Mouse (Mus musculus): ENCODE results near the gene Rras.

Gene Rras

GRCm38 (mm10) chr7:45017242-45018061, at the start of gene Rras:
TSS of gene Rras (plus strand) at chr7:45017961.
- DNase-seq (ENCODE audit: low spot score), result peak; percentile 85

GRCm38 (mm10) chr7:44970231-44970691, 47.5 kb upstream of the Rras start:
- peak; percentile 39 for DNase-seq (ENCODE audit: low spot score)

- DNase-seq (ENCODE audit: low spot score), result no peak
Observed at GRCm38 (mm10) chr7:44971142-44971541, 46.6 kb upstream of the Rras start.

GRCm38 (mm10) chr7:44973415-44974130, 44.2 kb upstream of the Rras start:
- DNase-seq (ENCODE audit: low spot score), result no peak

- DNase-seq (ENCODE audit: low spot score), result peak; percentile 45
Observed at GRCm38 (mm10) chr7:44974383-44975116, 43.2 kb upstream of the Rras start, which contains the start of gene Cpt1c. TSS of gene Cpt1c (minus strand) at chr7:44974851.

GRCm38 (mm10) chr7:44975117-44975419, 42.7 kb upstream of the Rras start:
- no peak for DNase-seq (ENCODE audit: low spot score)

GRCm38 (mm10) chr7:44978300-44978699, 39.5 kb upstream of the Rras start:
- no peak for DNase-seq (ENCODE audit: low spot score)

- DNase-seq (ENCODE audit: low spot score), result no peak
Observed at GRCm38 (mm10) chr7:44981539-44981938, 36.2 kb upstream of the Rras start.

GRCm38 (mm10) chr7:44983085-44983484, 34.7 kb upstream of the Rras start:
- DNase-seq (ENCODE audit: low spot score), result peak; percentile 80

GRCm38 (mm10) chr7:44983944-44984832, 33.6 kb upstream of the Rras start:
- no peak for DNase-seq (ENCODE audit: low spot score)

GRCm38 (mm10) chr7:44984833-44985164, 33.0 kb upstream of the Rras start:
- no peak for DNase-seq (ENCODE audit: low spot score)

GRCm38 (mm10) chr7:44985595-44986191, 32.1 kb upstream of the Rras start:
- DNase-seq (ENCODE audit: low spot score), result no peak

- DNase-seq (ENCODE audit: low spot score), result peak; percentile 95
Observed at GRCm38 (mm10) chr7:44986192-44986878, 31.4 kb upstream of the Rras start, which contains the start of gene Prmt1. TSS of gene Prmt1 (minus strand) at chr7:44986568.

GRCm38 (mm10) chr7:44986879-44987718, 30.7 kb upstream of the Rras start:
- no peak for DNase-seq (ENCODE audit: low spot score)

GRCm38 (mm10) chr7:44996672-44997071, 21.1 kb upstream of the Rras start:
- DNase-seq (ENCODE audit: low spot score), result no peak

GRCm38 (mm10) chr7:44997231-44997939, 20.4 kb upstream of the Rras start, which contains the start of gene Irf3:
TSS of gene Irf3 (plus strand) at chr7:44997648.
- DNase-seq (ENCODE audit: low spot score), result peak; percentile 97

GRCm38 (mm10) chr7:44997940-44998428, 19.8 kb upstream of the Rras start:
- DNase-seq (ENCODE audit: low spot score), result no peak

- DNase-seq (ENCODE audit: low spot score), result peak; percentile 30
Observed at GRCm38 (mm10) chr7:44998501-44998955, 19.2 kb upstream of the Rras start, which contains the start of gene Bcl2l12. TSS of gene Bcl2l12 (minus strand) at chr7:44998712.

Data from spleen, adult 12 weeks (tissue).